Mouse (Mus musculus) small intestine, adult 2 months (tissue): ENCODE results near the gene Cpeb2.

Experiments used
- CTCF ChIP-seq: fragments of 200-500 bp; IDR thresholded peaks from 2 replicates; pipeline ENCODE4 v1.5.1; 2012; ENCODE audit warnings: low read depth, mild to moderate bottlenecking, control low read depth, inconsistent platforms, low read length, moderate library complexity, mixed read lengths; ENCODE audit not compliant: insufficient replicate concordance, insufficient read length; ENCODE audit errors: extremely low read depth
- POLR2A ChIP-seq: fragments of 200-500 bp; IDR thresholded peaks from 2 replicates; pipeline ENCODE4 v1.6.1; 2012; ENCODE audit warnings: low read depth, mild to moderate bottlenecking, control low read depth, inconsistent platforms, low read length, moderate library complexity

DNA sequence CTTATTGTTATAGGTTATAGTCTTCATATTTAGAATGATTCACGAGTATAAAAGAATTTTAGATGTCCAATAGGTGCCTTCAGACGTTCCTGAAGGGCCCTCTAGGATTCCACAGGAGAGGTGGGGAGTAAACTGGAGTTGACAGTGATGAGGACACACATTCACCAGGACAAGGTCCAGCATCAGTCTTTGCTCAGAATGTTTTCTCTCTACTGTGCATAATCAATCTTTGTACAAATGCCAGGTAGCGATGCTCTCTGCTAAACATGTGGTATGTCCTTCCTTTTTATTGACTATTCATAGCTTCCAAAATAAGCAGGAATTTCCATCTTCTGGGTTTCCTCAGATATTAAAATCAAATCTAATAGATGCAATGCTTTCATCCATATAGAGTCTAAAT lies 8.7 kb upstream of the Cpeb2 start:
- TF ChIP-seq CTCF (no peak), POLR2A (no peak)
